Mouse (Mus musculus): ENCODE measurements around the gene Slc25a34. TPM values are rescaled to one million over a fixed set of nuclear protein-coding genes. Genes with fewer than 3 reads are reported as not detected.

Gene Slc25a34
- total RNA-seq, 2 experiments from 2014 or later = 13.3 to 15.7 TPM

GRCm38 (mm10) chr4:141645988-141646387 lies 22.4 kb upstream of the Slc25a34 start:
- no peak for DNase-seq (ENCODE audit: low spot score)

GRCm38 (mm10) chr4:141643118-141643855 lies 19.7 kb upstream of the Slc25a34 start:
- peak; percentile 90 for DNase-seq (ENCODE audit: low spot score)

GRCm38 (mm10) chr4:141641961-141642811 lies 18.6 kb upstream of the Slc25a34 start:
- DNase-seq (ENCODE audit: low spot score) = no peak

- DNase-seq (ENCODE audit: low spot score) = peak; percentile 69
These were observed 17.7 kb upstream of the Slc25a34 start for GRCm38 (mm10) chr4:141641353-141641771.

GRCm38 (mm10) chr4:141639474-141639873 lies 15.9 kb upstream of the Slc25a34 start:
- DNase-seq (ENCODE audit: low spot score) = no peak

- peak; percentile 58 for DNase-seq (ENCODE audit: low spot score)
These were observed 13.1 kb upstream of the Slc25a34 start for GRCm38 (mm10) chr4:141636693-141637092.

GRCm38 (mm10) chr4:141635991-141636390 lies 12.4 kb upstream of the Slc25a34 start:
- DNase-seq (ENCODE audit: low spot score) = no peak

- DNase-seq (ENCODE audit: low spot score) = no peak
These were observed 8.7 kb upstream of the Slc25a34 start for GRCm38 (mm10) chr4:141632111-141632873.

- DNase-seq (ENCODE audit: low spot score) = no peak
These were observed 7.6 kb upstream of the Slc25a34 start for GRCm38 (mm10) chr4:141631250-141631649.

GRCm38 (mm10) chr4:141630021-141630420 lies 6.4 kb upstream of the Slc25a34 start:
- no peak for DNase-seq (ENCODE audit: low spot score)

- DNase-seq (ENCODE audit: low spot score) = no peak
These were observed 5.0 kb upstream of the Slc25a34 start for GRCm38 (mm10) chr4:141628661-141629060.

- DNase-seq (ENCODE audit: low spot score) = no peak
These were observed 3.9 kb upstream of the Slc25a34 start for GRCm38 (mm10) chr4:141627502-141627901.

- DNase-seq (ENCODE audit: low spot score) = no peak
These were observed 2.3 kb upstream of the Slc25a34 start for GRCm38 (mm10) chr4:141625774-141626550.

GRCm38 (mm10) chr4:141624983-141625773 lies 1.6 kb upstream of the Slc25a34 start:
- no peak for DNase-seq (ENCODE audit: low spot score)

- no peak for DNase-seq (ENCODE audit: low spot score)
These were observed 513 bp upstream of the Slc25a34 start for GRCm38 (mm10) chr4:141624134-141624533.

GRCm38 (mm10) chr4:141623037-141623436 lies 584 bp downstream of the Slc25a34 start:
- DNase-seq (ENCODE audit: low spot score) = no peak

- no peak for DNase-seq (ENCODE audit: low spot score)
These were observed 1.0 kb downstream of the Slc25a34 start for GRCm38 (mm10) chr4:141622580-141622979.

GRCm38 (mm10) chr4:141622091-141622490 lies 1.5 kb downstream of the Slc25a34 start:
- no peak for DNase-seq (ENCODE audit: low spot score)

- DNase-seq (ENCODE audit: low spot score) = no peak
These were observed 2.3 kb downstream of the Slc25a34 start for GRCm38 (mm10) chr4:141621297-141621696.

GRCm38 (mm10) chr4:141619299-141619883 lies 4.2 kb downstream of the Slc25a34 start:
- DNase-seq (ENCODE audit: low spot score) = no peak
